Mouse (Mus musculus): ENCODE data around the gene Tsnaxip1.
"Not testable (repeated sequence)": the region's sequence is repeated elsewhere in the genome, so short reads cannot be mapped to it uniquely, and the experiment has no call there.

Gene Tsnaxip1

GRCm38 (mm10) chr8:105813241-105813640, 14.3 kb upstream of the Tsnaxip1 start:
- no peak for DNase-seq (ENCODE audit: low spot score in 2 of 2)

- no peak for DNase-seq (ENCODE audit: low spot score in 2 of 2)
Measured at GRCm38 (mm10) chr8:105819659-105820058, 7.9 kb upstream of the Tsnaxip1 start.

- no peak for DNase-seq (ENCODE audit: low spot score in 2 of 2)
Measured at GRCm38 (mm10) chr8:105820925-105821324, 6.6 kb upstream of the Tsnaxip1 start.

GRCm38 (mm10) chr8:105825506-105825905, 2.0 kb upstream of the Tsnaxip1 start:
- DNase-seq (ENCODE audit: low spot score in 2 of 2): no peak

GRCm38 (mm10) chr8:105826379-105826778, 1.2 kb upstream of the Tsnaxip1 start:
- no peak for DNase-seq (ENCODE audit: low spot score in 2 of 2)

GRCm38 (mm10) chr8:105833740-105834139, 6.2 kb downstream of the Tsnaxip1 start:
- not testable (repeated sequence) for DNase-seq (ENCODE audit: low spot score in 2 of 2)

GRCm38 (mm10) chr8:105835318-105835717, 7.8 kb downstream of the Tsnaxip1 start:
- DNase-seq (ENCODE audit: low spot score in 2 of 2): peak; percentile 75 to 90

GRCm38 (mm10) chr8:105836991-105837390, 9.5 kb downstream of the Tsnaxip1 start:
- no peak for DNase-seq (ENCODE audit: low spot score in 2 of 2)

GRCm38 (mm10) chr8:105839209-105839608, 11.7 kb downstream of the Tsnaxip1 start:
- no peak for DNase-seq (ENCODE audit: low spot score in 2 of 2)

- DNase-seq (ENCODE audit: low spot score in 2 of 2): no peak
Measured at GRCm38 (mm10) chr8:105846678-105847077, 19.1 kb downstream of the Tsnaxip1 start.

- no peak for DNase-seq (ENCODE audit: low spot score in 2 of 2)
Measured at GRCm38 (mm10) chr8:105850014-105850413, 22.5 kb downstream of the Tsnaxip1 start.

GRCm38 (mm10) chr8:105850611-105851010, 23.1 kb downstream of the Tsnaxip1 start:
- DNase-seq (ENCODE audit: low spot score in 2 of 2): no peak

GRCm38 (mm10) chr8:105851651-105852143, 24.2 kb downstream of the Tsnaxip1 start:
- peak; percentile 89 to 91 for DNase-seq (ENCODE audit: low spot score in 2 of 2)

GRCm38 (mm10) chr8:105852146-105852729, 24.7 kb downstream of the Tsnaxip1 start:
- DNase-seq (ENCODE audit: low spot score in 2 of 2): no peak

GRCm38 (mm10) chr8:105853178-105853577, 25.6 kb downstream of the Tsnaxip1 start, which contains the start of gene Cenpt:
Gene Cenpt (minus strand): TSS chr8:105853278.
- DNase-seq (ENCODE audit: low spot score in 2 of 2): no peak

GRCm38 (mm10) chr8:105854303-105854702, 26.8 kb downstream of the Tsnaxip1 start:
- peak in 1 of 2 experiments; percentile 14 for DNase-seq (ENCODE audit: low spot score in 2 of 2)

GRCm38 (mm10) chr8:105854715-105855216, 27.2 kb downstream of the Tsnaxip1 start, which contains the start of gene Thap11:
Gene Thap11 (plus strand): TSS chr8:105855132.
- DNase-seq (ENCODE audit: low spot score in 2 of 2): peak; percentile 90 to 93

- peak; percentile 25 to 46 for DNase-seq (ENCODE audit: low spot score in 2 of 2)
Measured at GRCm38 (mm10) chr8:105855248-105856167, 28.0 kb downstream of the Tsnaxip1 start.

GRCm38 (mm10) chr8:105856168-105856835, 28.8 kb downstream of the Tsnaxip1 start:
- no peak for DNase-seq (ENCODE audit: low spot score in 2 of 2)

GRCm38 (mm10) chr8:105858495-105858894, 31.0 kb downstream of the Tsnaxip1 start:
- DNase-seq (ENCODE audit: low spot score in 2 of 2): no peak

GRCm38 (mm10) chr8:105859314-105859713, 31.8 kb downstream of the Tsnaxip1 start:
- DNase-seq (ENCODE audit: low spot score in 2 of 2): no peak

Measured in thymus, postnatal 10 days (tissue).